Mouse (Mus musculus): ENCODE measurements around the gene Gimap8. TPM values are rescaled to one million over a fixed set of nuclear protein-coding genes. Genes with fewer than 3 reads are reported as not detected.
"Not testable (repeated sequence)": the region's sequence is repeated elsewhere in the genome, so short reads cannot be mapped to it uniquely, and the experiment has no call there.

The Gimap8 gene
- polyA plus RNA-seq, 1 experiment: 1.2 TPM

DNA sequence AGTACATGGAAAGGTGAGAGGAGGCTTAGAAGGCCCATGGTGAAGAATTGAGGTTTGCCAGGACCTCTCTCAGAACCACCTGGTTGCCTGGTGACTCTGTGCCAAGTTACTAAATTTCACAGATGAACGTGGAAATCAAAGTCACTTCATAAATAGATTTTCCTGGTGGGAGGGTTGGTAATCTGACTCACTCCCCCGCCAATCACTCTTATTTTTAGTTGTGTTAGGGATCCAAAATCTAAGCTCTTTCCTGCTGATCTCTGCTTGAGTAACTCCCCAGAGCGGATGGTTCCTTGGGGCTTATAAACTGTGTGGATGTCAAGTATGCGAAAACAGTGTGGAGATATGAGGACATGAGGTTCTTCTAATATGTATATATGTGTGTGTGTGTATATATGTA is 35.2 kb downstream of the Gimap8 start:
- TF ChIP-seq POLR2A (IDR thresholded peaks at IDR 0.05; ENCODE audit: extremely low read depth, insufficient read depth, low read length) (no peak), CTCF (IDR thresholded peaks at IDR 0.05; ENCODE audit: extremely low read depth, insufficient read depth, low read length) (no peak)
- H3K4me1 ChIP-seq (ENCODE audit: control insufficient read depth, insufficient read depth, low read length): peaks cover 1% of the 10 kb centered on the region; the same call in 1 of the 2 replicates
- no peak overlapping the region for H3K27ac ChIP-seq (ENCODE audit: insufficient read depth, low read length)

DNA sequence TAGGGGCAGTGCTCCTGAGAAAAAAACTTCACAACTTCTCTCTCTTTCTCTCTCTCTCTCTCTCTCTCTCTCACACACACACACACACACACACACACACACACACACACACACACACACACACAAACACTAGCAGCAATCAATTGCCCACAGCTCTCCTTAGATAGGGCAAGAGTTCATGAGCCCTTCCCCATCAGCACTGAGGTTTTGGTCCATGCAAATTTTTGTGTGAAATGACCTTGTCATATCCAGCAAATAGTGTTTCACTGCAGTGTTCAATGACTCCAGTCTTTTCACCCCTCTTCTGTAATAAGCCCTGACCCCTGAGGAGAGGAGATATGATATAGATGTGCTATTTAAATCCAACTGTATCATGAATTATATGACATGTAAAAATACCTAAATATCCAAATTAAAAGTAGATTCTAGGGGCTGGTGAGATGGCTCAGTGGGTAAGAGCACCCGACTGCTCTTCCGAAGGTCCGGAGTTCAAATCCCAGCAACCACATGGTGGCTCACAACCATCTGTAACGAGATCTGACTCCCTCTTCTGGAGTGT is 36.3 kb downstream of the Gimap8 start:
- H3K4me3 ChIP-seq (ENCODE audit: insufficient read depth, low read length); H3K27ac ChIP-seq (ENCODE audit: insufficient read depth, low read length); H3K4me1 ChIP-seq (ENCODE audit: control insufficient read depth, insufficient read depth, low read length): not testable (repeated sequence)

More for the DNA sequence above, 35.2 kb downstream of the Gimap8 start:
- no peak overlapping the region for H3K4me3 ChIP-seq (ENCODE audit: insufficient read depth, low read length)

DNA sequence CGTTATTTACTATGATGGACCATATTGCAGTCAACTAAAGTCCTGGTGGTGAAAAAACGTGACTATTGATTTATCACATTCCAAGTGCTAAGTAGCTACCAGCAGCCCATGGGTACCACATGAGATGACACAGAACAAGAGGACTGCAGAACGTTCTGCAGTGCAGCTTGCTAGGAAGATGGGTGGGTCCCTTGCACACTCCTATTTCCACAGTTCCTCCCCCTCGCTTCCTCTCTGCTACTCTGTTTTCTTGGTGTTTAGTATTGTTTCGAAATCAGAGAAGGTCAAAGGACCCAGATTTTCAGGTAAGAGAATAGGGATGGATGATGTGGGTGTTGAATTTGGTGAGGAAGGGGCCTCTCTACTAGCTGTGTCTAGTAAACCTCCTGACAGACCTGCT is 37.3 kb downstream of the Gimap8 start, which contains the start of gene Gimap4:
Gimap4 (plus strand) TSS at position 231 of the 400 bp plus-strand sequence.
- H3K4me1 ChIP-seq (ENCODE audit: control insufficient read depth, insufficient read depth, low read length): peaks cover 1% of the 10 kb centered on the region; the same call in 1 of the 2 replicates
- H3K27ac ChIP-seq (ENCODE audit: insufficient read depth, low read length): no peak within 1 kb of the TSS
- TF ChIP-seq CTCF (IDR thresholded peaks at IDR 0.05; ENCODE audit: extremely low read depth, insufficient read depth, low read length) (no peak), POLR2A (IDR thresholded peaks at IDR 0.05; ENCODE audit: extremely low read depth, insufficient read depth, low read length) (no peak)

DNA sequence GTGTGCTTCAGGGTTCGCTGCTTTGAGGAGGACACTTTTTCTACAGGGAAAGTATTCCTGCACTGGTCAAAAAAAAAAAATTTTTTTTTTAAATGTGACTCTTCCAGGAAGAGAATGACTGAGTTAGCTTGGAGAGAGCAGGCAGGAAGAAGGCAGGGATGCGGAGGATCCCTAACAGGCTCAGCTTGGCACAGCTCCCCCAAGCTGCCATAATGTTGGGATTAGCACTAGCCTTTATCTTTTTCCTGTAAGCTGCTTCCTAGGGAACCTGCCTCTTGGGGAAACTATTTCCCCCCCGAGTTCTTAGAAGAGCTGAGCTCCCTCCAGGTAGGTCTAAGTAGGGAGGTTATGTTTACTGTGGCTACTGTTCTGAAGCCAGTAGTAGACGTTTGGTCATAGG is 37.8 kb downstream of the Gimap8 start:
- Histone ChIP-seq H3K4me3 (ENCODE audit: insufficient read depth, low read length) (no peak overlapping the region), H3K4me1 (ENCODE audit: control insufficient read depth, insufficient read depth, low read length) (peaks cover 1% of the 10 kb centered on the region; the same call in 1 of the 2 replicates), H3K27ac (ENCODE audit: insufficient read depth, low read length) (no peak overlapping the region)
- no peak for TF ChIP-seq CTCF (IDR thresholded peaks at IDR 0.05; ENCODE audit: extremely low read depth, insufficient read depth, low read length)
- TF ChIP-seq POLR2A (IDR thresholded peaks at IDR 0.05; ENCODE audit: extremely low read depth, insufficient read depth, low read length): no peak

More for the DNA sequence above, 37.3 kb downstream of the Gimap8 start, which contains the start of gene Gimap4:
- H3K4me3 ChIP-seq (ENCODE audit: insufficient read depth, low read length): no peak within 1 kb of the TSS

DNA sequence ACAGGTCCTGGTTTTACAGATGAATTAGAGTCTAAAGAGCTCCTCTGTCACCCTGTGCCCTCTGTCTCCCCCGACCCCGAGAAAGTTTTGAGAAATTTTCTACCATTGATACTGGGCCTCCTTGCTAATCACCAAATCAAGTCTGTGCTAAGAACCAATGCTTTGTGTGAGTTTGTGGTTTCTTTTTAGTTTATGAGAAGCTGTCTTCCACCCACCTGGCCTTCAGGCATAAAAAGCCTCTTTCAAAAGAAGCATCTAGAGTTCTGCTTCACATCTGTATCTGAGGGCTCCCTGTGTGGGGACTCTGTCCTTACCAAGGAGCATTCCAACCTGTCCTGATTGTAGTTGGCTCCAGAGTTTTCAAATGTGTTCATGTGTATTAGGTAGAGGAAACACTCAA is 38.2 kb downstream of the Gimap8 start:
- H3K27ac ChIP-seq (ENCODE audit: insufficient read depth, low read length): no peak overlapping the region
- no peak for TF ChIP-seq POLR2A (IDR thresholded peaks at IDR 0.05; ENCODE audit: extremely low read depth, insufficient read depth, low read length)
- TF ChIP-seq CTCF (IDR thresholded peaks at IDR 0.05; ENCODE audit: extremely low read depth, insufficient read depth, low read length): no peak
- peaks cover 1% of the 10 kb centered on the region; the same call in 1 of the 2 replicates for H3K4me1 ChIP-seq (ENCODE audit: control insufficient read depth, insufficient read depth, low read length)
- H3K4me3 ChIP-seq (ENCODE audit: insufficient read depth, low read length): no peak overlapping the region

DNA sequence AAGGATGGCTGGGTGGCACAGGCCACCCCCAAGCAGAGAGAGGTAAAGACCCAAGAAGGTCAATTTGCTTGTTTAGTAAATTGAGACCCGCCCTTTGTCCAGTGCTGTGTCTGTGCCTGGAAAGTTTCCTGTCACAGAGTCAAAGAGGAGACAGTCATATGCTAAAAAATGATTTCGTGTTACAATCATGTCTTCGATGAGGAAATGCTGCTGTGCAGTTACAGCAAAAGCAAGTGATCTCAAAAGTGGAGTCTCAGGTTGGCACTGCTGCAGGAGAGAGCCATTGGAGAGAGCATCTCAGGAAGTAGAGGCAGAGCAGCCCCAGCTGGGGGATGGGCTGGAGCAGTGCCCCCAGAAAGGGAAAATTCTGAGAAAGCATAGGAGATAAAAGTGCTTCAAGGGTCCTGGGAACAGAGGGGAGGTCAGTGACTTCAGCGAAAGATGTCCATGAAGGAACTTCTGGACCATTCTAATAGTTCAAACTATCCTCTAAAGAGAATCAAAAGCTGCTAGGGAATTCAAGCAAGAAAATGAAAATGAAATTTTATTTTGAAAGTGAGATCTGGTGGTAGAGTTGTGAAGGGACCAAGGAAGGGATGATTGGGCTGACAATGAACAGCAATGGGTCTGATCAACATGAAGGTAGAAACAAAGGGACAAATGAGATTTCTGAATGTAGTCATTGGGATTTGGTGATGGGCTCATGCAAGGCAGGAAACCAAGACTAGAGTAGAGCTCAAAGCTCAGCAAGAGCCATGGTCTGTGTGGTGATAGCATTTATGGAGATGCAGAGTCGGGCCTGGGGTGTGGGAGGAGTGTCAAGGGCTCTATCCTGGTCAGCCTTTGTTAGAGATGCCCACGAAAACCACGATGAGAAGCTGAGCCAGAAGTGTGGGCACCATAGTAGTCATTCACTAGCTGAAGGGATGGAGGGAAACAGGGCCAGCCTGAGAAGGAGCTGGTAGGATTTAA is 38.9 kb downstream of the Gimap8 start:
- Histone ChIP-seq H3K4me3 (ENCODE audit: insufficient read depth, low read length) (no peak overlapping the region), H3K4me1 (ENCODE audit: control insufficient read depth, insufficient read depth, low read length) (peaks cover 1% of the 10 kb centered on the region; the same call in 1 of the 2 replicates), H3K27ac (ENCODE audit: insufficient read depth, low read length) (no peak overlapping the region)
- TF ChIP-seq POLR2A (IDR thresholded peaks at IDR 0.05; ENCODE audit: extremely low read depth, insufficient read depth, low read length): no peak
- TF ChIP-seq CTCF (IDR thresholded peaks at IDR 0.05; ENCODE audit: extremely low read depth, insufficient read depth, low read length): no peak

- Histone ChIP-seq H3K4me1 (ENCODE audit: control insufficient read depth, insufficient read depth, low read length) (peaks cover under 1% of the 10 kb centered on the region; the same call in 1 of the 2 replicates), H3K27ac (ENCODE audit: insufficient read depth, low read length) (no peak overlapping the region), H3K4me3 (ENCODE audit: insufficient read depth, low read length) (no peak overlapping the region)
- TF ChIP-seq POLR2A (IDR thresholded peaks at IDR 0.05; ENCODE audit: extremely low read depth, insufficient read depth, low read length) (no peak), CTCF (IDR thresholded peaks at IDR 0.05; ENCODE audit: extremely low read depth, insufficient read depth, low read length) (no peak)
Observed at GRCm38 (mm10) chr6:48687077-48687476, 40.0 kb downstream of the Gimap8 start.

DNA sequence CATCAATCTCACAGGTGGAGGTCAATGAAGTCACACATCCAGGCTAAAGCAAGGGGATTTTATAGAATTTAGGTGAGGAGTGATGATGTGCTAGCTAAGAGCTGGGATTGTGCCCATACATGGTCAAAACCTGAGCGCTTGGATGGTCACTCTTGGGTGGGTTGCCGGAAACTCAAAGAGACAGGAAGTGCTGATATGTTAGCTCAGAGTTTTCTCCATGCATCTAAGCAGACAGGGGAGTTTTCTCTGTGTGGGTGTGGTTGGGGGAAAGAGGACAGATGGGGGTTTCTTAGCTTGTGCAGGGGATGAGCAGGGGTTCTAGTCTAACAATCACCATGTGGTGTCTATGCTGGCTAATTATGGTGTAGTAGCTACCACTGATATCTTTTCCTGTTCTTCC is 42.3 kb downstream of the Gimap8 start:
- no peak overlapping the region for H3K27ac ChIP-seq (ENCODE audit: insufficient read depth, low read length)
- H3K4me3 ChIP-seq (ENCODE audit: insufficient read depth, low read length): no peak overlapping the region
- no peaks in the 10 kb centered on the region for H3K4me1 ChIP-seq (ENCODE audit: control insufficient read depth, insufficient read depth, low read length)
- TF ChIP-seq POLR2A (IDR thresholded peaks at IDR 0.05; ENCODE audit: extremely low read depth, insufficient read depth, low read length): no peak
- TF ChIP-seq CTCF (IDR thresholded peaks at IDR 0.05; ENCODE audit: extremely low read depth, insufficient read depth, low read length): no peak

- no peak overlapping the region for H3K4me3 ChIP-seq (ENCODE audit: insufficient read depth, low read length)
- no peak for TF ChIP-seq POLR2A (IDR thresholded peaks at IDR 0.05; ENCODE audit: extremely low read depth, insufficient read depth, low read length)
- TF ChIP-seq CTCF (IDR thresholded peaks at IDR 0.05; ENCODE audit: extremely low read depth, insufficient read depth, low read length): no peak
- H3K4me1 ChIP-seq (ENCODE audit: control insufficient read depth, insufficient read depth, low read length): no peaks in the 10 kb centered on the region
- H3K27ac ChIP-seq (ENCODE audit: insufficient read depth, low read length): no peak overlapping the region
Observed at GRCm38 (mm10) chr6:48692962-48693361, 45.9 kb downstream of the Gimap8 start.
